Mouse (Mus musculus): ENCODE results near the gene Hs3st1. TPM values are rescaled to one million over a fixed set of nuclear protein-coding genes. Genes with fewer than 3 reads are reported as not detected.

The Hs3st1 gene
- polyA plus RNA-seq, 1 experiment: 63.3 TPM

DNA sequence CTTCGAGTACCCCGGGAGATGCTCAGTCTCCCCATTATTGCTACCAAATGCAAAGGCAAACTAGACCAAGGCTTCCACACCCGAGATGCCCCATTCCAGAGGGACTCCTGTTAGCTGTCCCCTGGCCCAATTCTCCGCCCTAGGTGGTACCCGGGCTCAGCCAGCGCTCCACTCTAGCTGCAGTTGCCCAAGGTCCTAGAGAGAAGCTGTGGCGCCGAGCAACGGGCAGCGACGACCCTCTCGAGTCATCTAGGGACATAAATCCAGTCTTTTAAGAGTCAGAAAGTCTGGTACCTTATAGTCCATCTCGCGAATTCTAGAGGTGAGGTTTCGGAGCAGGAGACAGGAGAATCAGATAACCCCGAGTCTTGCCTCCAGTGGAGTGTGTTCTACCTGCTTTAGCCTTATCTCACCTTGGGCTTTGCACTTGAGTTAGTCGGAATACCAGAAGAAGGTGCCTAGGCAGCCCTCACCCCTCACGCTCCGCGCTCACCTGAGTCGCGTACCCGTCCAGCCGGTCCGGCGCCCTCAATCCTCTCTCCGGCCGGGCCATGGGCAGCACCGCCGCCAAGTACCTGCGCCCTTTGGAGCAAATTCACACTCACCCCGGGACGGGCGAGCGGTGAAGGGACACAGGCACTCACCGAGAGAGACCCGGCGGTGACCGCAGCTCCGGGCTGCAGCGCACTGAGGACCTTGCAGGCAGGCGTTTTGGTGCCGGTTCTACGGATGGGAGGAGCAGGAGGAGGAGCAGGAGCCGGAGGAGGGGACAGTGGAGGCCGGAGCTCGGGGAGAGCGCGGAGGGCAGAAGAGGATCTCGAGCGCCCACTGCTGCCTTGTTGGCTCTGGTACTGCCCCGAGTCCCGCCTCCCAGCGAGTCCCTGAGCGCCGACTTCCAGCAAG is 111.1 kb downstream of the Hs3st1 start:
- peak; percentile 89 to 93 for DNase-seq (ENCODE audit: extremely low spot score in 1 of 2, low spot score in 1 of 2)

DNA sequence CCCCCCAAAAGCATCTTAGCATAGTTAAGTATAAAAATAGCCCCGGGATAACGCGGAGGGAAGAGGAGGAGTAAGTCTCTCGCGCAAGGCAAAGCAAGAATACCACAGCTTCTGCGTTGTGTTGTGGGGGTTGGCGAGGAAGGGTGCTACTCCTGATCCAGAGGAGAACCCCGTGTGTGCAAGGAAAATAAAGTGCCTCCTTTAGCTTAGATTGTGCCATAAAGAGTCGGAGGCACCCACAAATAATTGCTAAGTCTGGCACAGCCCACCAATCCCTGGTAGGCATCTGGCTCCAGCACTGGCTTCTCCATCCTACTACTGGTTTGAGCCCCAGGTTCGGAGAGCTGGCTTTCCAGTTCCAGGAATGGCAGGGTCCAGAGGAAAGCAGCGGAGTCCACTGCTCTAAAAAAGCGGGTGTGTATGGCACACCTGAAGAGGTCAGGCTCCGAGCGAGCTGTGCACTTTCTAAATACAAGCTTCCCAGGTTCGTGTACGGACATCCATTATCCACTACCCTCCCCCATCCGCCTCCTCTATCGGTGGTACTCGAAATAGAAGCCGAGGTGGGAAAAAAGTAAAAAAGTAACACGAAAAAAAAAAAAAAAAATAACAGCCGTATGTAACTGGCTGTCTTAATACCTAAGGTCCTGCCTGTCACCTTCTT is 111.9 kb downstream of the Hs3st1 start:
- no peak for DNase-seq (ENCODE audit: extremely low spot score in 1 of 2, low spot score in 1 of 2)

DNA sequence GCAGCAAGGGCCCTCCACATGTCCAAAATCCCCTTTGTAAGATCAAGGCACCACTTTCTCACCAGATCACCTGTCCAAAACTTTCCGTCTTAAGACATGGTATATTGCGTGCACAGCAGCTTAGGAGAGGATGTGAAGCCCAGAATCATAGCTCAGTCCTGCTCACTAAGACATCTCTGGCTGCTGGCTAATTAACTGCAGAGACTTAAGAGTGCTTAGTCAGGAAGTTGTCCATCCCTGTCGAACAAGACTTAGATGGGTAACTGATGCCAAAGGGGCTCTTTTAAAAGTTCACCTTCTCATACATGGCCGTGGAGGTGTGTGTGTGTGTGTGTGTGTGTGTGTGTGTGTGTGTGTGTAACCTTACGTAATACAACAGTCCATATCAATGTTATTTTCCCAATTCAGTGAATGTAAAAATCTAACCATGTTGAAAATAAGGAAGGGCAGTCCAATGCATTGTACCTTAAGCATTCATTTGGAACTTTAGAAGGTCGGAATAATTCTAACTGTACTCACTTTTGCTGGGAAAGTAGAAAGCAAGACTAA is 113.0 kb downstream of the Hs3st1 start:
- DNase-seq (ENCODE audit: extremely low spot score in 1 of 2, low spot score in 1 of 2): no peak

DNA sequence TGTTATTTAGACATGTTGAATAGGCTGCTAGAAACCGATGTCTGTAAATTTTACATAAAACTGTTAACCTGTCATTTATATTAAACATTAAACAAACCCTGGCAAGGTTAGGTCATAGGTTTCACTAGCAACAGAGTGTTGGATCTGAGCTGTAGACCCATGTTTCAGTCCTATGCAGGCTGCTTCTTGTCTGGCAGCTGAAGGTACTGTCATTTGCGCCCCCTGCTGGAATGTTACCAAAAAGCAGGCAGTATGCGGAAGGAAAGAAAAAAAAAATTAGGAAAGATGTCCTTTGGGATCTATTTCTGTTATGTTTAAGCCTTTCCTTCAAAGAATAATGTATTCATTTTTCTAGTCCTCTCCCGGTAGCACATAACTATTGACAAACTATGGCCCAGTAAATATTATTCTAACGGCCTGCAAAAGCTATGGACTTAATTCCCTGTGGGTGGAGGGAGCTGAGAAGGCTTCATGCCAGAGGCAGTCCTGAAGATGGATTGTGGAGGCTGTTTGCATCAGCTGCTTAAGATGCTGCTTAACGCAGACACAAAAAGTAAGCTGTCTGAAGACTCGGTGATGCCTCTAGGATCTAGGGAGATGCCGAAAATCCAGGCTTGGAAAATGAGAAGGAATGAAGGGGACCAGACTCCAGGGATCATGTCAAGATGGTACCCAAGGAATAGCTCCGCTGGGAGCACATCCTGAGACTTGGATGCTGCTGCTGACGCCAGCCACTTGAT is 115.7 kb downstream of the Hs3st1 start:
- peak; percentile 68 to 92 for DNase-seq (ENCODE audit: extremely low spot score in 1 of 2, low spot score in 1 of 2)

DNA sequence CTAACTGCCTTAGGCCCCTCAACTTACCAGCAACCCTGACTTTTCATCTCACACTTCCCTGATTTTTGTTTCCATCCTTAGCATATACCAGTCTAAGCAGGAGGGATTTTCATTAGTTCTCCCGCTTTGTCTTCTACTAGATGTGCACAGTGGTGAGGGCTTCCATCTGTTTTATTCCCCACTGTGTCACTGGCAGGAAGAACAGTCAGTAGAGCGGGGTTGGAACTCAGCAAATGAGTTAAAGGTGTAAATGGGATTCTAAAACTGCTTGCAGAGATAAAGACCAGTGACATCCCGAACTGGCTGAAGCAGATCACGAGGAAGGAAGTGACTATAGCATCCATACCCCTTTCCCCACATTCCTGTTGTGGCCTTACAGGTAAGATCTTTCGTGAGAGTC is 116.3 kb downstream of the Hs3st1 start:
- no peak for DNase-seq (ENCODE audit: extremely low spot score in 1 of 2, low spot score in 1 of 2)

- DNase-seq (ENCODE audit: extremely low spot score in 1 of 2, low spot score in 1 of 2): no peak
These were observed 117.4 kb downstream of the Hs3st1 start for GRCm38 (mm10) chr5:39637874-39638273.

DNA sequence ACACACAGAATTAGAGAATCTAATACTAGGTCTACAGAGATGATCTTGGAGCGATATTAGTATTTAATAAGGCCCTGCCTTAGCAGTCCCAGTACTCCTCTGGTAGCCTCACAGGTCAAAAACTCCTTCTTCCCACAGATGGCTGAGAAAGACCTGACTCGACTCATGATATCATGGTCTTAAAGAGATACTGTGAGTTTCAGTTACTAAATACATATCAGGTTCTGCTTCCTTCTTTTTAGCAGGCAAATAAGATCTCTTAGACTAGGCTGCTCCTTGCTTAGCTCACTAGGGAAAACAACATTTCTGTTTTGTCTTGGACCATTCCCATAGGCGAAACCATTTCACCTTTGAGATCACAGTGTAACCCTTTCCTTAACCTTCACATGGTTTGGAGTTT is 119.2 kb downstream of the Hs3st1 start:
- no peak for DNase-seq (ENCODE audit: extremely low spot score in 1 of 2, low spot score in 1 of 2)

DNA sequence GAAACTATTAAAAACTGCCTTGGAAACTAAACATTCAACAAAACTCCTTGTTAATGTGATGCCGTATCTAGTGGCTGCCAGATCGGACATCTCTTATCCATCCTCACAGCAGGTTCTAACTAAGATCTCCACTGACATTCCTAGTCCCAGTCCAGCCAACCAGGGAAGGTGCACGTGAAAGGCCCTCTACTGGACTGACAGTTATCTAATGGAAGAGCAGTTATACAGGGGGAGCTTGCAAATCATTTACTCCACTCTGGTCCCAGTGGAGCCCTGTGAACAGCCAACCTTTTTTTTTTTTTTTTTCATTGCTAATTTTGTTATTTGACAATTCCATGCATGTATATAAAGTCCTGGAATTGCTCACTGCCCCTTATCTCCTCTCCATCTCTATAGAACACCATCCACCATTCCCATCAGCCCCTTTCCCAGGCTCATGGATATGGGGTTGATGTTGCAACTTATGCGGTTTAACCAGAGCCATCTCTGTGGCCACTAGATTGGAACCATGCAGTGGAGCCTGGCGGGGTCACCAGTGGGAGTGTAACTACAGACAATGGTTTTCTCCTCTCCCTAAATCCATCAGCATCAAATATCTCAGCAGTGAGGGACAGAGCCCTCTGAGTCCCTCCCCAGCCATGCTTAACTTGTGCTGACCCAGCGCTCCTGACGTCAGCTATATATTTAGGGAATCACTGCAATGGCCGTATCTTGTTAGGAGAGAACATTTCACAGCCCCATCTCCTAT is 120.8 kb downstream of the Hs3st1 start:
- no peak for DNase-seq (ENCODE audit: extremely low spot score in 1 of 2, low spot score in 1 of 2)

DNA sequence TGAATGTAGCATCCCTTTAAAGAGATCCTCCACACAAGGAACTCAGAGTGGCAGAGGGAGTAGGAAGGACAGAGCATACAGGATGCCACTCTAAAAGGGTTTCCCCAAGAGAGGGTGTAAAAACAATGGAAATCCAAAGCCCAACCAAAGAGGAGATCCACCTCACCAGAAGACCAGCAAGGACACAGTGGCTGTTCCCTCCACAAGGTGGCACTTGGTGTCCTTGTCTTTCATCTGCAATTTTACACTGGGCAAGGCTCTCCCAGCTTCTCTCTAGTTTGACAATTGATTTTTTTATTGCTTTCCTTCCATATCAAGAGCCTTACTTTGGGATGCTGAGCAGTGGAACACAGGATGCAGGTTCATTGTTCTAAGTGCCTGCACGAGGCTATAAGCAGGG is 122.1 kb downstream of the Hs3st1 start:
- no peak for DNase-seq (ENCODE audit: extremely low spot score in 1 of 2, low spot score in 1 of 2)

DNA sequence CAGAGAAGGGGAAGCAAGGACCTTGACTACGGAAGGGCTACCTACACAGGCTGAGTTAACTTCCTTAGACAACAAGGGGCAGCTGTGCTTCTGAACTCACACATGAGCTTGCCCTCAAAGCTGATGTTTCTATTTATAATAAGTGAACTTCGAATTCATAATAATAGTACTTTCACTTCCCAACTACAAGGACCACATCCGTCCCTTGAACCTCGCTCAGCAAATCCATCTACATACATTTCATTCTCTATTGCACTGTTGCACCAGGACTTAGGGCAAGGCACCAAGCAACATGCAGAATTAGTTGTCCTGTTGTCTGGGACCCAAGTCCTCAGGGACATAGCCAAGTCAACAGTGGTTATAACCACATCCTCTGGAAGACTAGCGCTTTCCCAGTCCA is 124.4 kb downstream of the Hs3st1 start:
- DNase-seq (ENCODE audit: extremely low spot score in 1 of 2, low spot score in 1 of 2): no peak

DNA sequence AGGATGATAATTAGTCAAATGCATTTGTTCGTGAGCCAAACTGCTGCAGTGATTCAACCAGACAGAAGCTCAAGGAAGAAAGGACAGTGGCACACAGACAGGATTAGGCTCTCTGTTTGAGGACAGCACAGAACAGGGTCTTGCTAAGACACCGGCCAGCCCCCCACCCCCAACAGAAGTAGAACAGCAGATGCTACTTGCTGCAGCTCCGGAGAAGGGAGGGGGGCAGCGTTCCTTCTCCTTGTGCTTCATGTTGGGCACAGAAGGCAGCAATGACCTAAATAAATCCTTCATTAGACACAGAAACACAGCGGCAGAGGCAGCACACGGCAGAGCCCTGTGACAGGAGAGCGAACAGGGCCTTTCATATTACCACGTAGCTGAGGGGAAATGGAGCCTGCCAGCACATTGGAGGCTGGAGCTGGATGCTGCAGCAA is 130.2 kb downstream of the Hs3st1 start:
- no peak for DNase-seq (ENCODE audit: extremely low spot score in 1 of 2, low spot score in 1 of 2)

GRCm38 (mm10) chr5:39624218-39624590 is 131.1 kb downstream of the Hs3st1 start:
- DNase-seq (ENCODE audit: extremely low spot score in 1 of 2, low spot score in 1 of 2): no peak

DNA sequence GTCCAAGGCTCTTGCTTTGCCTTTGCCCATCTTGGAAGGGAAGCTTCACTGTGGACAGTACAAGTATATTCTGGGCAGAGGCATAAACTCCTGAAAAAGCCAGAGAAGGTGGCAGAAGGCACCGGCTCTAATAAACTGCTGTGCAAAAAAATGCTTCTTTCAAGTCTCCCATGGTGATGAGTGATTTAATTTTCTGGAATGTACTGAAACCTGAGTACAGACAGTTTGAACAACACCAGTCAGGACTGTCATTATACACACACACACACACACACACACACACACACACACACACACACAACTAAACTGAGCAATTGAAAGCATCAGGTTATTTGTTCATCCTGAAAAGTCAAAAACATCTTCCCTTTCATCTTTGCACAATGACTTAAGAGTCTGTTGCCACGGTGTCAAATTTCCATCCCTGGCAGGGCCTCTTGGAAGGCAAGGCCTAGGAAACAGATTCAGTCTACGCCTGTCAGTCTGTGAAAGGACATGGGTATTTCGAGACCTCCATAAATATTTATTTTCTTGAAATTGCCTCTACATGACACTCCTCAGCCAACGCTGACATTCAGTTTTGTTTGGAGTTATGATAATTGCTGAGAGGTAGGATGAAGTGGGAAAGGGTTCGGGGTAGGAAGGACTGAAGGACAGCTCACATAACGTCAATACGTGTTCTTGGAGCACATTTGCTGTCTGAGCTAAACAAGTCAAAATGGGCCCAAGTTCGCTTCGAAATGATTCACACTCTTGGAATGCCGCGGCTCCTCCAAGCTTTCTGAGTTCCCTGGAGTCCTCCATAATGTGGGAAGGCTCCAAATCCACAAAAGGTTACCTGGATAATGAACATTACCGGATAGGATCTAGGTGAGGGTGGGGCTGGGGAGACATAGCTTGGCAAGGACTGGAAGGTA is 131.7 kb downstream of the Hs3st1 start:
- DNase-seq (ENCODE audit: extremely low spot score in 1 of 2, low spot score in 1 of 2): no peak

GRCm38 (mm10) chr5:39620206-39620866 is 134.9 kb downstream of the Hs3st1 start:
- DNase-seq (ENCODE audit: extremely low spot score in 1 of 2, low spot score in 1 of 2): no peak

DNA sequence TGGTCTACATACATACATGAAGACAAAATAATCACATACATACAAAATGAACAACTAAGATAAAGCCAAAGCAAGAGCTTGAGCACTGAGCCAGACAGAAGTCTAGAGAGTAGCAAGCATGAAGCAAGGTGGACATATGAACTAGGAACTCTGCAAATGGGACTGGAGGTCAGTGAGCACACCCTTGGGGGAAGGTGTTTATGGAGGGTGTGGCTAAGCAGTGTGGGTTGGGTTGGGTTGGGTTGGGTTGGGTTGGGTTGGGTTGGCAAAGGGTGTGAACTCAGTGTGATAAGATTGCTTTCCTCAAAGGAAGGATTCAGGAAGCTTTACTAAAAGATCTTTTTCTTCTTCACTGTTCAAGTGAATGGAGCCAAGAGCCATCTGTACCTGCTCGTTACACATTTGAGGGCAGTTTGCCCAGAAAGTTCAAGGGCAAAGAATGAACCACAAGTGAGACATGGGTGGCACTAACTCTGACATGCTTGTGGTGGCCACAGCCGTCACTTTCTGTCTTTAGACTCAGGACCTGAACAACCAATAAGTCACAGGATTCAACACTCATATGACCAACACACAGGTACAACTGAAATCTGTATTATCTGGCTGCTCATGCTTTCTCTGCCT is 137.8 kb downstream of the Hs3st1 start:
- DNase-seq (ENCODE audit: extremely low spot score in 1 of 2, low spot score in 1 of 2): no peak

GRCm38 (mm10) chr5:39615202-39615601 is 140.1 kb downstream of the Hs3st1 start:
- DNase-seq (ENCODE audit: extremely low spot score in 1 of 2, low spot score in 1 of 2): no peak

DNA sequence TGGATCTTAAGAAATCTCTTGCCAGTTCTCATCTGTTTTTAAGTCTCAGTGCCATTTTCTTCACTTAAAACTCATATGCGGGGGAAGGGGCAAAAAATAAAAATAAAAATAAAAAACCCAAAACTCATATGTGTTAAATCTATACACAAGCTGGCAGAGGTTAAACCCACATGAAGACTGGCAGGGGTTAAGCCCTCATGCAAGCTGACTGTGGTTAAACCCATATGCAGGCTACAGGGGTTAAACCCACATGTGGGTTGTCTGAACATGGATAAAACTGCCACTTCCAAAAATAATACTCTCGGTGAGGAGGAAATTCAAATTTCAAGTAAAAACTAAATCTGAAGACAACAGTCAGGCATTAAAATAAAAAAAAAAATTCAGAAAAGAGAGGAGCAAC is 141.7 kb downstream of the Hs3st1 start:
- no peak for DNase-seq (ENCODE audit: extremely low spot score in 1 of 2, low spot score in 1 of 2)

DNA sequence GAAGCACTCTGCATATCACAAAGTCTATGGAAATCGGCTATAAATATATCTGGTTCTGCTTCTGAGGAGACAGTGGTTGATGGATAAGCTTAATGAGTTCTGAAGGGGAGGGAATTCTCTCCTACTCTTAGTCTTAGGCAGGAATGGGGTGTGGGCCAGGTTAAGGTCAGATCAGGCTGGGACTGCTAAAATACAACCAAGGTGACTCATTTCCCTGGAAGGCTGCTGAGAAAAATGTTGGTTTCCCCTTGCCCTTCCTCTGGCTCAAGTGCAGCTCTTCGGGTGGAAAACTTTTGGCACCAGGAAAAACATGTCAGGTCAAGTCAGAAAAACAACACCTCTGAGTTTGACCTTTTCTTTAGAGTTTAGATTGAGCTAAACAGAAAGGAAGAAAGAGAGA is 143.0 kb downstream of the Hs3st1 start:
- DNase-seq (ENCODE audit: extremely low spot score in 1 of 2, low spot score in 1 of 2): no peak
